In the genomic region with DNA sequence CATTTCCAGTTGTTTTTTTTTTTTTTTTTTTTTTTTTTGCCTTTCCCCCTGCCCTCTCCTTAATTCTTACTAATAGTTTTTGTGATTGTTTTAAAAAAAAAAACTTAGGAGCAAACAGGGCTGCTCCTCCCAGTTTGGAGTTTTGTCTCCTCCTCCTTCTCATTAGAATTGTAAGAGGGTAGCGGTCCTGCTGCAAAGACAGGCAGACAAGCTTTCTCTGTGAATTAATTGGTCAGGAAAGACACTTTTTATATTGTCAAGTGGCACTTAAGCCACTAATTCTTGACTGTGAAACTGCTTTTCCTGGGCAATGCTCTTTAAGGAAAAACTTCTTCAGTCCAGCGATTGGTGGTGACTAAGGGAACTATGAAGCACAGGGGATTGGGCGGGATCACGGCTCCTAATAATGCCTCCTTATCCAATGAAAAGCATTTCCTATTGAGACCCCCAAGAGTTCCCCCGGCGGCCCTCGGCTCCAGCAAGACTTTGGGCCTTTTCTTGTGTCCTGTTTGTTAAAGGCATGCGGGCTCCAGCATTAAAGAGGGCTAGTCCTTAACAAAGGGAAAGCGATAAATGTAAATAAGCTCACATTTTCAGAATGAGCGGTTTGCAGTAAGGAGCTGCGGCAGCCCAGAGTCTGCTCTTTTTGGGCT, we compare ENCODE assay signal across 8 mouse cellular contexts. TPM values are rescaled to one million over a fixed set of nuclear protein-coding genes. Genes with fewer than 3 reads are reported as not detected.
DNase-seq lines count a peak whose midpoint lies in the region; ATAC-seq and TF ChIP-seq lines count a peak whose summit lies in the region.

A gene (plus strand): TSS at position 451 of the 653 bp plus-strand sequence.

- peak within 1 kb of the TSS; percentile 35 for H3K4me2 ChIP-seq in kidney, embryonic 14.5 days (replicated peaks; ENCODE audit: low read depth, low read length)
- H3K4me2 ChIP-seq in lung, embryonic 16.5 days (ENCODE audit: low read depth, low read length), result peak within 1 kb of the TSS; percentile 49

- H3K9me3 ChIP-seq in heart, embryonic 10.5 days, result no peaks in the 10 kb centered on the region
- no peaks in the 10 kb centered on the region for H3K9me3 ChIP-seq in kidney, embryonic 14.5 days (ENCODE audit: control insufficient read depth, low read length)
- no peaks in the 10 kb centered on the region for H3K9me3 ChIP-seq in lung, embryonic 16.5 days (ENCODE audit: control insufficient read depth, low read length)

- TF ChIP-seq CTCF in olfactory bulb, adult 2 months (IDR thresholded peaks at IDR 0.05; ENCODE audit: insufficient read depth, low read depth, low read length), result no peak

- 13% methylated on average over 11 of the region's 11 CpGs for WGBS in heart, embryonic 10.5 days
- 20% methylated on average over 11 of the region's 11 CpGs for WGBS in kidney, embryonic 14.5 days
- 16% methylated on average over 11 of the region's 11 CpGs for WGBS in lung, embryonic 16.5 days
- WGBS in olfactory bulb, adult 2 months, result 13% methylated on average over 11 of the region's 11 CpGs

- peak within 1 kb of the TSS; percentile 51; the same call in 1 of the 2 replicates for H3K9ac ChIP-seq in kidney, embryonic 14.5 days (ENCODE audit: low read depth, low read length)
- peak within 1 kb of the TSS; percentile 67 for H3K9ac ChIP-seq in lung, embryonic 16.5 days (ENCODE audit: low read length)

- DNase-seq in right cerebral cortex, postnatal 4 days, result peak; percentile 5
- no peak for DNase-seq in right cerebral cortex, postnatal 25 days
- DNase-seq in embryo, embryonic 9.5 days (ENCODE audit: extremely low spot score), result peak; percentile 55
- DNase-seq in heart, embryonic 10.5 days (ENCODE audit: low spot score), result peak; percentile 74
- DNase-seq in spleen, postnatal 4 days (ENCODE audit: low spot score in 2 of 2), result no peak

- H3K4me1 ChIP-seq in heart, embryonic 10.5 days, result no peaks in the 10 kb centered on the region
- no peaks in the 10 kb centered on the region for H3K4me1 ChIP-seq in kidney, embryonic 14.5 days (ENCODE audit: control insufficient read depth, insufficient read depth, low read length)
- no peaks in the 10 kb centered on the region for H3K4me1 ChIP-seq in lung, embryonic 16.5 days (replicated peaks; ENCODE audit: control insufficient read depth, insufficient read depth, low read length)
- H3K4me1 ChIP-seq in olfactory bulb, adult 2 months (ENCODE audit: control insufficient read depth, insufficient read depth, low read length), result no peaks in the 10 kb centered on the region

- H3K27ac ChIP-seq in heart, embryonic 10.5 days, result peak within 1 kb of the TSS; percentile 59
- peak within 1 kb of the TSS; percentile 59; the same call in 1 of the 2 replicates for H3K27ac ChIP-seq in kidney, embryonic 14.5 days (ENCODE audit: low read depth, low read length)
- peak within 1 kb of the TSS; percentile 85 for H3K27ac ChIP-seq in lung, embryonic 16.5 days (ENCODE audit: low read length)
- H3K27ac ChIP-seq in olfactory bulb, adult 2 months (ENCODE audit: insufficient read depth, low read depth, low read length), result no peak within 1 kb of the TSS

- H3K27me3 ChIP-seq in heart, embryonic 10.5 days (ENCODE audit: insufficient read depth, poor library complexity, severe bottlenecking), result no peaks in the 10 kb centered on the region
- H3K27me3 ChIP-seq in kidney, embryonic 14.5 days (ENCODE audit: control insufficient read depth, insufficient read depth, low read length), result no peaks in the 10 kb centered on the region
- H3K27me3 ChIP-seq in lung, embryonic 16.5 days (ENCODE audit: control insufficient read depth, insufficient read depth, low read depth, low read length), result no peaks in the 10 kb centered on the region

- ATAC-seq in kidney, embryonic 14.5 days (ENCODE audit: low FRiP score, low TSS enrichment), result peak; percentile 93; the same call in 1 of the 2 replicates
- ATAC-seq in lung, embryonic 16.5 days (ENCODE audit: low read depth), result peak; percentile 91

- peak within 1 kb of the TSS; percentile 55 for H3K4me3 ChIP-seq in heart, embryonic 10.5 days
- H3K4me3 ChIP-seq in kidney, embryonic 14.5 days (ENCODE audit: low read length), result peak within 1 kb of the TSS; percentile 44
- peak within 1 kb of the TSS; percentile 51 for H3K4me3 ChIP-seq in lung, embryonic 16.5 days (ENCODE audit: low read length)
- peak within 1 kb of the TSS; percentile 53 for H3K4me3 ChIP-seq in olfactory bulb, adult 2 months (ENCODE audit: insufficient read depth, low read depth, low read length)

- TF ChIP-seq POLR2A in olfactory bulb, adult 2 months (IDR thresholded peaks at IDR 0.05; ENCODE audit: insufficient read depth, low read depth, low read length), result no peak

- H3K36me3 ChIP-seq in heart, embryonic 10.5 days, result no peaks in the 10 kb centered on the region
- no peaks in the 10 kb centered on the region for H3K36me3 ChIP-seq in kidney, embryonic 14.5 days (ENCODE audit: control insufficient read depth, insufficient read depth, low read length)
- H3K36me3 ChIP-seq in lung, embryonic 16.5 days (ENCODE audit: control insufficient read depth, insufficient read depth, low read length), result no peaks in the 10 kb centered on the region

RNA-seq across cellular contexts. Expression of the gene that starts here (rescaled TPM):
- 5.2 and 8.7 TPM in 2 replicates for polyA plus RNA-seq in heart, embryonic 10.5 days (2016; fragmentation: Nextera tagmentation; extraction: Ambion mirVana)
- polyA plus RNA-seq in kidney, embryonic 14.5 days (2014; fragmentation: Nextera tagmentation; extraction: Ambion mirVana), result 14.6 and 16.8 TPM in 2 replicates
- 19.3 and 22.3 TPM in 2 replicates for polyA plus RNA-seq in lung, embryonic 16.5 days (2015; fragmentation: Nextera tagmentation; extraction: Ambion mirVana)
- not detected in 2 replicates for polyA plus RNA-seq in olfactory bulb, adult 2 months (2012; ENCODE audit: insufficient read depth, insufficient read length, low replicate concordance, missing spikeins)

Comparison
In these comparisons a context has a peak if more than half of its experiments do, and no peak if none do; other contexts are left out.
1. DNase-seq: peak in right cerebral cortex, postnatal 4 days (single experiment), embryo, embryonic 9.5 days (single experiment) and heart, embryonic 10.5 days (single experiment); none in right cerebral cortex, postnatal 25 days (single experiment) and spleen, postnatal 4 days (0 of 2).
2. Peak in every context shown above with its lines, with median percentiles within 50 percentile points of each other: H3K4me3 ChIP-seq.